Comparison of ENCODE assay signal across 20 mouse cellular contexts in genomic region chr1:176505441-176505840, GRCm38 (mm10).
A peak's percentile ranks its signal among the peaks of the same experiment; 100 is the strongest.
DNase-seq lines count a peak whose midpoint lies in the region; ATAC-seq lines count a peak whose summit lies in the region.
"Had no signal": no experiment of that assay in that cellular context is flagged by ENCODE, and none has a peak within 500 bp of the region (broad histone marks: within the 10 kb centered on the region; RNA-seq: fewer than 3 reads in every experiment).

No protein-coding gene starts in this region.

- no peak overlapping the region for H3K27ac ChIP-seq in kidney, embryonic 15.5 days
- H3K27ac ChIP-seq: embryonic facial prominence, embryonic 15.5 days; forebrain, embryonic 10.5 days; hindbrain, embryonic 12.5 days had no signal

- no peak overlapping the region for H3K4me2 ChIP-seq in kidney, embryonic 15.5 days
- H3K4me2 ChIP-seq: embryonic facial prominence, embryonic 15.5 days; heart, embryonic 12.5 days; hindbrain, embryonic 12.5 days had no signal

- H3K9me3 ChIP-seq in kidney, embryonic 15.5 days (replicated peaks) = no peaks in the 10 kb centered on the region
- H3K9me3 ChIP-seq: embryonic facial prominence, embryonic 15.5 days; forebrain, embryonic 10.5 days; heart, embryonic 12.5 days; hindbrain, embryonic 12.5 days had no signal

- H3K36me3 ChIP-seq in kidney, embryonic 15.5 days = no peaks in the 10 kb centered on the region
- H3K36me3 ChIP-seq: embryonic facial prominence, embryonic 15.5 days; forebrain, embryonic 10.5 days; heart, embryonic 12.5 days; hindbrain, embryonic 12.5 days had no signal

- 0 out of 2 replicates have a peak, but pooled peaks have one; percentile 36 for ATAC-seq in kidney, embryonic 15.5 days (replicated peaks; ENCODE audit: low FRiP score)
- ATAC-seq: forebrain, embryonic 14.5 days; hindbrain, embryonic 16.5 days; inflammation-experienced regulatory T-cells, adult 6 months had no signal

- WGBS in kidney, embryonic 15.5 days = 25% methylated on average over 3 of the region's 3 CpGs

- no peak overlapping the region for H3K4me3 ChIP-seq in kidney, embryonic 15.5 days (replicated peaks)
- H3K4me3 ChIP-seq: embryonic facial prominence, embryonic 15.5 days; erythroblast, embryonic 14.5 days; forebrain, embryonic 10.5 days; heart, embryonic 12.5 days; hindbrain, embryonic 12.5 days had no signal

- no peak overlapping the region for H3K9ac ChIP-seq in kidney, embryonic 15.5 days
- H3K9ac ChIP-seq: embryonic facial prominence, embryonic 15.5 days; heart, embryonic 12.5 days; hindbrain, embryonic 12.5 days had no signal

- no peaks in the 10 kb centered on the region for H3K4me1 ChIP-seq in kidney, embryonic 15.5 days
- H3K4me1 ChIP-seq: embryonic facial prominence, embryonic 15.5 days; forebrain, embryonic 10.5 days; heart, embryonic 12.5 days; hindbrain, embryonic 12.5 days had no signal

- DNase-seq in gastrocnemius, postnatal 14 days = peak; percentile 24
- no peak for DNase-seq in gastrocnemius, postnatal 4 days (ENCODE audit: low spot score in 2 of 2)
- DNase-seq in kidney, adult 18-20 months = no peak
- DNase-seq in kidney, postnatal 14 days = peak; percentile 7
- DNase-seq in kidney, postnatal 25 days = no peak
- no peak for DNase-seq in spleen, postnatal 14 days (ENCODE audit: low spot score in 2 of 2)
- DNase-seq: adrenal gland, adult 2 months; cerebellum, adult 18-20 months; cerebellum, adult 9-11 months; cerebellum, postnatal 36 days; gastrocnemius, postnatal 36 days had no signal

- no peaks in the 10 kb centered on the region for H3K27me3 ChIP-seq in kidney, embryonic 15.5 days
- H3K27me3 ChIP-seq: embryonic facial prominence, embryonic 15.5 days; heart, embryonic 12.5 days; hindbrain, embryonic 12.5 days had no signal

- intact Hi-C loops in gastrocnemius, postnatal 14 days (cut with DNase I; ENCODE audit: low total_unique reads) = no loop called here

Comparison
In these comparisons a context has a peak if more than half of its experiments do, and no peak if none do; other contexts are left out.
1. DNase-seq: peak in gastrocnemius, postnatal 14 days (single experiment) and kidney, postnatal 14 days (single experiment); none in gastrocnemius, postnatal 4 days (0 of 2), kidney, adult 18-20 months (single experiment), kidney, postnatal 25 days (0 of 2) and spleen, postnatal 14 days (0 of 2).